Mouse (Mus musculus): Measurements from ENCODE around the gene Tmem238. TPM values are rescaled to one million over a fixed set of nuclear protein-coding genes. Genes with fewer than 3 reads are reported as not detected.

Tmem238 gene
- polyA plus RNA-seq, 1 experiment from 2014 or later = 4.1 TPM

DNA sequence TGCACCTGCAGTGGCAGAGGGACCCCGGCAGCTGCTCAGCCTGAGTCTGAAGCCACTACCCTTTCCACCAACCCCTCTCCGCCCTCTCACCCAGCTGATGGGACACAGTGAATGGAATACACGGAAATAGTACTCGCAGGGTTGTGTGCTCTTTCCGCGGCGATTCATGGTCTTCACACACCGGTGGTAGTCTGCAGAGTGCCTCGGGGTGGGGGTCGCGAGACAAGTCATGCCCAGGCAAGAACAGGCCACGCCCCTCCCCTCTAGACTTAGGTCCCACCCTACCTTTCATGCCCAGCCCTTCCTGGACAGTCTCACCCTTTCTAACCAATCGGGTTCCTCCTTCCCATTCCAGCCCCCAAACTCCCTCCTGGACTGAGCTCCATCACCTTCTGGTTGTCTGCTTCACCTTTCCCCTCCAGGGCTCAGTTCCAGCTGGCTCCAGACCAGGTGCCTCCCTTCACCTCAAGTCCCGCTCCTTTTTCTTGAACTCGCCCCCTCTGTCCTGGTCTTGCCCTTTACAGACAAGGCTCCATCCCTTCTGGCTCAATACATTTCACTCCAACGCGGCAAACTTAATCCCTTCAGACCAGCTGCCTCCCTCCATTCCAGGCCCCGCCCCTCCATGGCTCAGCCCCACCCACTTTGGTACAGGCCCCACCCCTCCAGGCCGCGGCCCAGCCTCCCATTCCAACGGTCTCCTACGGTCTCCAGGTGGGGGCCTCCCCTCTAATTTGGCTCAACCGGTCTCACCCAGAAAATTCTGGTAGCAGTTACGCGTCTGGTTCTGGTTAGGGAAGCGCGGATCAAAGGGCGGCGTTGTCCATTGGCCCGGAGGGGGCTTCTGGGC is 37.3 kb downstream of the Tmem238 start:
- Histone ChIP-seq H3K4me3 (replicated peaks; ENCODE audit: low read length) (peak overlapping the region; percentile 22), H3K9ac (0 out of 2 replicates have a peak overlapping the region, but pooled peaks have one; percentile 1), H3K9me3 (ENCODE audit: control insufficient read depth, low read length) (no peaks in the 10 kb centered on the region), H3K27me3 (ENCODE audit: control insufficient read depth, insufficient read depth, low read length) (no peaks in the 10 kb centered on the region), H3K4me1 (replicated peaks; ENCODE audit: control insufficient read depth, insufficient read depth, low read length) (no peaks in the 10 kb centered on the region), H3K4me2 (replicated peaks) (peak overlapping the region; percentile 47), H3K27ac (no peak overlapping the region), H3K36me3 (replicated peaks; ENCODE audit: control insufficient read depth, insufficient read depth) (peaks cover 2% of the 10 kb centered on the region; the same call in 1 of the 2 replicates)
- 2% methylated on average over 30 of the region's 30 CpGs for WGBS
- ATAC-seq (ENCODE audit: low FRiP score) = peak; percentile 65
- DNase-seq (ENCODE audit: low spot score) = no peak

DNA sequence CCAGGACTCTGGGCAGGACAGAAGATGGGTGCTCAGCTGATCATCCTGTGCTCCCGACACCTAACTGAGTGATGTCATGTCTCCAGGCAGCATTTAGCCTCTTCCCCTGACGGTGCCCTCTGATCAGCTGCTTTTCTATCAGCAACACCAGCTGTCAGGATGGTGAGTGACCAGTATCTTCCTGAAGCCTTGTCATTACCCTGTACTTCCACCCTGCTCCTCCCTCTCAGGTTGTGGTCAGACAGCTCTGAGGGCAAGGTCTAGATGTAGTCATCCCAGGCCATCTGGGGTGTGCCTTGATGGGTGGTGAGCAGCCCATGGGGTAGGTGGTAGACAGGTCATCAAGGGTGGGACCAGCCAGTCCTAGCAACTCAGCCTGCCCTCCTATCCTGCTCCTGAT is 40.3 kb downstream of the Tmem238 start:
- WGBS = 90% methylated on average over 2 of the region's 2 CpGs
- no peak for ATAC-seq (ENCODE audit: low FRiP score)
- Histone ChIP-seq H3K9ac (no peak overlapping the region), H3K27ac (no peak overlapping the region), H3K36me3 (replicated peaks; ENCODE audit: control insufficient read depth, insufficient read depth) (peaks cover 30% of the 10 kb centered on the region), H3K9me3 (ENCODE audit: control insufficient read depth, low read length) (no peaks in the 10 kb centered on the region), H3K4me3 (replicated peaks; ENCODE audit: low read length) (no peak overlapping the region), H3K4me2 (replicated peaks) (no peak overlapping the region), H3K4me1 (replicated peaks; ENCODE audit: control insufficient read depth, insufficient read depth, low read length) (no peaks in the 10 kb centered on the region), H3K27me3 (ENCODE audit: control insufficient read depth, insufficient read depth, low read length) (no peaks in the 10 kb centered on the region)
- DNase-seq (ENCODE audit: low spot score) = no peak

DNA sequence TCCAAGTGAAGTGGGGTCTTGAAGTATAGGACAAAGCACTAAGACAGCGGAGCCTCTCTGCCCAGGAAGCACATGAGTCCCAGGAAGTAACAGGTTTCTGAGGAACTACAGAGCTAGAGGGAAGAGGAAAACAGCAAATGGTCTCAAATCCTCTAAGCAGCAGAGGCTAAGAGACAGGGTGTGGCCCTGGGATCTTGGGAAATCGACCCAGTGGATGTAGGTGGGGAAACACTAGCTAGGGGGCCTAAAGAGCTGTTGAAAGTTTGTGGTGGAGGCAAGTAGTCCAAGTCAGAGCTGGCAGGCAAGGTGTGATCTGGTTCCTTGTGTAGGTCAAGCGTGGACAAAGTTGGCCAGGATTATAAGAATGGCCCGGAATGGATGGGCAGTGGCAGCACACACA is 41.1 kb downstream of the Tmem238 start:
- no peaks in the 10 kb centered on the region for H3K4me1 ChIP-seq (replicated peaks; ENCODE audit: control insufficient read depth, insufficient read depth, low read length)
- peaks cover 36% of the 10 kb centered on the region for H3K36me3 ChIP-seq (replicated peaks; ENCODE audit: control insufficient read depth, insufficient read depth)
- H3K27me3 ChIP-seq (ENCODE audit: control insufficient read depth, insufficient read depth, low read length) = no peaks in the 10 kb centered on the region
- H3K4me2 ChIP-seq (replicated peaks) = no peak overlapping the region
- H3K4me3 ChIP-seq (replicated peaks; ENCODE audit: low read length) = no peak overlapping the region
- no peak overlapping the region for H3K9ac ChIP-seq
- H3K27ac ChIP-seq = no peak overlapping the region
- no peaks in the 10 kb centered on the region for H3K9me3 ChIP-seq (ENCODE audit: control insufficient read depth, low read length)
- no peak for ATAC-seq (ENCODE audit: low FRiP score)
- 76% methylated on average over 4 of the region's 4 CpGs for WGBS
- DNase-seq (ENCODE audit: low spot score) = no peak

DNA sequence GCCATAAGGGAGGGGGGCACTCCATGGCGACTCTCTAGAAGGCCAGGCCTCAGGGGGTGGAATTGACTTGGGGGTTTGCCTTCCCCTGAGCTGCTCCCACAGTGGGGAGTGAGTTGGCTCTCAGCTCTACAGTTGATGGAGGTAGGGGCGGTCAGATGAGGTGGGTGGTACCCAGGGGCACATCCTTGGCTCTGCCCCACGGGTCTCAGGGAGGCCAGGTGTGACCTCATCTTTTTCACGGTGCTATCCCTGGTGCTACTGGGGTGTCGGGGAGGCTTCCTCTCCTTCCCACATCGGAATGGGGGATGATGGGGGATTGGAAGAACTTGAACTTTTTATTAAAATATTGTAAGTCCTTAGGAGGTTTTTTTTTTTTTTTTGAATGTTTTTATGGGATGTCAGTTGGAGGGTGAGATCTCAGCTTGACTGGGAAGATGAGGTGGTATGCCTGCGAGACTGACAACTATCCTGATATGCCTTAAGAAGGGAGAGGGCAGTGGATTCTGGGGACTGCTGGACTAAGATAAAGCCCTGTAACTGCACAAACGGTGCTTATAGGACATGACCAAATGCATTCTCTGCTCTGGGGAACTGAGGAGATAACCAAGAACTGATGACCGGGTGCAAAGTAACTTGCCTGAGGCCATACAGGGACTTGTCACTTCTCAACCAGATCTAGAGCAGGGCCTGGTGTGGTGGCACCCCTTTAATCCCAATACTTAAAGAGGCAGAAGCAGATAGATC is 42.1 kb downstream of the Tmem238 start:
- Histone ChIP-seq H3K4me3 (replicated peaks; ENCODE audit: low read length) (no peak overlapping the region), H3K27ac (no peak overlapping the region), H3K36me3 (replicated peaks; ENCODE audit: control insufficient read depth, insufficient read depth) (peaks cover 36% of the 10 kb centered on the region), H3K9ac (no peak overlapping the region), H3K4me2 (replicated peaks) (no peak overlapping the region), H3K9me3 (ENCODE audit: control insufficient read depth, low read length) (no peaks in the 10 kb centered on the region), H3K4me1 (replicated peaks; ENCODE audit: control insufficient read depth, insufficient read depth, low read length) (peaks cover 5% of the 10 kb centered on the region), H3K27me3 (ENCODE audit: control insufficient read depth, insufficient read depth, low read length) (no peaks in the 10 kb centered on the region)
- no peak for DNase-seq (ENCODE audit: low spot score)
- 84% methylated on average over 9 of the region's 9 CpGs for WGBS
- 0 out of 2 replicates have a peak, but pooled peaks have one; percentile 13 for ATAC-seq (ENCODE audit: low FRiP score)

DNA sequence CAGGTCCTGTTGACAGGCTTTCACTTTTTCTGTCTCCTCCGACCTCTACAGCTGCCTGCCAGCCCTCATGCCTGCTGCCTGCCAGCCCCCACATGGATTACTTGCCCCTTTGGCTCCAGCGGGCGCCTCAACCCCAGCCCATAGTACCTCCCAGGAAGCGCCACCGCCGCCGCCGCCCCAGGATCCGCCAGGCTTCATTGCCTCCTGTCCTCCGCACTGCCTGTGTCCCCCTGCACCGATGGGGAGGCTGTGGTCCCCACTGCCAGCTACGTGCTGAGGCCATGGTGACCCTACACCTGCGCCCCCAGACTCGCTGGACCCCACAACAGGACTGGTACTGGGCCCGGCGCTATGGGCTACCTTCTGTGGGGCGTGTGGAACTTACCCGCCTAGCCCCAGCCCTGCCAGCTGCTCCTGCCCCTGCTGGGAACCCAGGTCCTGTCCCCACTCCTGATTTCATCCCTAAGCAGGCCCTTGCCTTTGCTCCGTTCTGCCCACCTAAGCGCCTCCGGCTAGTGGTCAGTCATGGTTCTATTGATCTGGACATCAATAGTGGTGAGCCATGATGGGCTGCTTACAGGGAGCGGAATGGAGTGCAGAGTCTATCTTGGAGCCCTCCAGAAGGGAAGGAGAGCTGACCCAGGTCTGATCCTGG is 43.0 kb downstream of the Tmem238 start:
- H3K27ac ChIP-seq = no peak overlapping the region

DNA sequence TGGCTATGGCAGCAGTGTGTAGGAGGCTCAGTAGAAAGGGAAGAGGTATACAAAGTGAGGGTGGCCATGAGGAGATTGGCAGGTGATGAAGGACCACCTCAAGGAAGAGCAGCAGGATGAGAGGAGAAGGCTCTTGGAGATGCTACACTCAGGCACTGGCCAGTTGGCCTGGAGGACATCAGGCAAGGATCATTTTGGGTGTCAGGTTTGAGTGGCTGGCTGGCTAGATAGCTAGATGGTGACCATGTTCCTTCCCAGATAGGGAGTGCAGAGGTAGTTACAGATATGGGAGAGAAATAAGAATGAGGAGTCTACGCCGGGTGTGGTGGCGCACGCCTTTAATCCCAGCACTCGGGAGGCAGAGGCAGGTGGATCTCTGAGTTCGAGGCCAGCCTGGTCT is 44.6 kb downstream of the Tmem238 start:
- Histone ChIP-seq H3K9ac (no peak overlapping the region), H3K4me2 (replicated peaks) (no peak overlapping the region), H3K9me3 (ENCODE audit: control insufficient read depth, low read length) (no peaks in the 10 kb centered on the region), H3K27ac (no peak overlapping the region), H3K36me3 (replicated peaks; ENCODE audit: control insufficient read depth, insufficient read depth) (peaks cover 36% of the 10 kb centered on the region), H3K4me1 (replicated peaks; ENCODE audit: control insufficient read depth, insufficient read depth, low read length) (peaks cover 20% of the 10 kb centered on the region), H3K4me3 (replicated peaks; ENCODE audit: low read length) (no peak overlapping the region), H3K27me3 (ENCODE audit: control insufficient read depth, insufficient read depth, low read length) (no peaks in the 10 kb centered on the region)
- 97% methylated on average over 5 of the region's 6 CpGs for WGBS
- DNase-seq (ENCODE audit: low spot score) = no peak
- ATAC-seq (ENCODE audit: low FRiP score) = no peak

More for the DNA sequence above, 43.0 kb downstream of the Tmem238 start:
- Histone ChIP-seq H3K4me3 (replicated peaks; ENCODE audit: low read length) (no peak overlapping the region), H3K9me3 (ENCODE audit: control insufficient read depth, low read length) (no peaks in the 10 kb centered on the region), H3K9ac (no peak overlapping the region), H3K4me1 (replicated peaks; ENCODE audit: control insufficient read depth, insufficient read depth, low read length) (peaks cover 13% of the 10 kb centered on the region), H3K36me3 (replicated peaks; ENCODE audit: control insufficient read depth, insufficient read depth) (peaks cover 36% of the 10 kb centered on the region), H3K27me3 (ENCODE audit: control insufficient read depth, insufficient read depth, low read length) (no peaks in the 10 kb centered on the region), H3K4me2 (replicated peaks) (no peak overlapping the region)
- no peak for DNase-seq (ENCODE audit: low spot score)
- no peak for ATAC-seq (ENCODE audit: low FRiP score)
- WGBS = 85% methylated on average over 22 of the region's 22 CpGs

DNA sequence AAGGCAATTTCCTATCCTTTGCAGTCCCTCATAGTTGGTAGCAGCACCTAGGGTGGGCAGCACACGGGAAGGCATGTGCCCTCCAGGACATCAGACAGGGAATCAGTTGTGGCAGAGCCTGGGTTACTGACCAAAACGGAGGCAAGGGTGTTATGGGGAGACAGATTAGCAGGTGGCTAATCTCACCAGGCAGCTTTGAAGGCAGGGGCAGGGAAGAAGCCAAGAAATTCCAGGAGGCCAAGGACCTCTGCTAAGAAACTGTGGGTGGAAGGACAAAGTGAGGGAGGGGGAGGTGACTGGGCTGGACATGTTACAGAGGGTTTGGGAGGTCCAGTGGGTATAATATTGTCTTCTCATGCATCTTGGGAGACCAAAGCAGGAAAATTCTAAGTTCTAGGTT is 46.1 kb downstream of the Tmem238 start:
- H3K4me2 ChIP-seq (replicated peaks) = no peak overlapping the region
- 73% methylated on average over 2 of the region's 2 CpGs for WGBS

DNA sequence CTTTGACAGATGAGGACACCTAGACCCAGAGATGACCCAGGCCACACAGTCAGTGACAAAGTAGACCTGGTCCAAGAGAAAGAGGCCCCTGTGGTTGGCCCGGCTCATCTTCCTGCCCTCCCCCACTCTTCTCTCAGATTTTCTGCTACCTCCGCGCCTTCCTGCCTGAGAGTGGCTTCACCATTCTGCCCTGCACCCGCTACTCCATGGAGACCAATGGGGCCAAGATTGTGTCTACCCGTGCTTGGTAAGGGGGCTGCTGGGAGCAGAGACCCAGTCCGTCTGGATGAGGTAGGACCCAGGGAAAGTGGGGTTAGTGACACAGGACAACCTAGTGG is 47.0 kb downstream of the Tmem238 start:
- no peak overlapping the region for H3K27ac ChIP-seq
- no peak for ATAC-seq (ENCODE audit: low FRiP score)
- H3K4me3 ChIP-seq (replicated peaks; ENCODE audit: low read length) = no peak overlapping the region
- no peaks in the 10 kb centered on the region for H3K9me3 ChIP-seq (ENCODE audit: control insufficient read depth, low read length)
- WGBS = 83% methylated on average over 6 of the region's 6 CpGs
- 0 out of 2 replicates have a peak overlapping the region, but pooled peaks have one; percentile 88 for H3K9ac ChIP-seq
- H3K4me1 ChIP-seq (replicated peaks; ENCODE audit: control insufficient read depth, insufficient read depth, low read length) = peaks cover 29% of the 10 kb centered on the region
- peaks cover 36% of the 10 kb centered on the region for H3K36me3 ChIP-seq (replicated peaks; ENCODE audit: control insufficient read depth, insufficient read depth)
- H3K27me3 ChIP-seq (ENCODE audit: control insufficient read depth, insufficient read depth, low read length) = no peaks in the 10 kb centered on the region
- peak overlapping the region; percentile 4; the same call in 1 of the 2 replicates for H3K4me2 ChIP-seq (replicated peaks)
- DNase-seq (ENCODE audit: low spot score) = no peak

More for the DNA sequence above, 46.1 kb downstream of the Tmem238 start:
- DNase-seq (ENCODE audit: low spot score) (no peak), ATAC-seq (ENCODE audit: low FRiP score) (no peak)
- Histone ChIP-seq H3K4me1 (replicated peaks; ENCODE audit: control insufficient read depth, insufficient read depth, low read length) (peaks cover 28% of the 10 kb centered on the region), H3K27ac (no peak overlapping the region), H3K36me3 (replicated peaks; ENCODE audit: control insufficient read depth, insufficient read depth) (peaks cover 36% of the 10 kb centered on the region), H3K4me3 (replicated peaks; ENCODE audit: low read length) (no peak overlapping the region), H3K9me3 (ENCODE audit: control insufficient read depth, low read length) (no peaks in the 10 kb centered on the region), H3K9ac (no peak overlapping the region), H3K27me3 (ENCODE audit: control insufficient read depth, insufficient read depth, low read length) (no peaks in the 10 kb centered on the region)
